Mouse (Mus musculus): ENCODE measurements at regions not wholly inside any gene's neighbourhood (a gene's known extent, or its start where the extent isn't known, plus 50 kb on each side); places are given as distances from the start of the nearest gene placed in this dataset.

- DNase-seq: no peak
Measured at GRCm38 (mm10) chr8:34546815-34547214, 435.3 kb upstream of the Gm10131 start.

DNA sequence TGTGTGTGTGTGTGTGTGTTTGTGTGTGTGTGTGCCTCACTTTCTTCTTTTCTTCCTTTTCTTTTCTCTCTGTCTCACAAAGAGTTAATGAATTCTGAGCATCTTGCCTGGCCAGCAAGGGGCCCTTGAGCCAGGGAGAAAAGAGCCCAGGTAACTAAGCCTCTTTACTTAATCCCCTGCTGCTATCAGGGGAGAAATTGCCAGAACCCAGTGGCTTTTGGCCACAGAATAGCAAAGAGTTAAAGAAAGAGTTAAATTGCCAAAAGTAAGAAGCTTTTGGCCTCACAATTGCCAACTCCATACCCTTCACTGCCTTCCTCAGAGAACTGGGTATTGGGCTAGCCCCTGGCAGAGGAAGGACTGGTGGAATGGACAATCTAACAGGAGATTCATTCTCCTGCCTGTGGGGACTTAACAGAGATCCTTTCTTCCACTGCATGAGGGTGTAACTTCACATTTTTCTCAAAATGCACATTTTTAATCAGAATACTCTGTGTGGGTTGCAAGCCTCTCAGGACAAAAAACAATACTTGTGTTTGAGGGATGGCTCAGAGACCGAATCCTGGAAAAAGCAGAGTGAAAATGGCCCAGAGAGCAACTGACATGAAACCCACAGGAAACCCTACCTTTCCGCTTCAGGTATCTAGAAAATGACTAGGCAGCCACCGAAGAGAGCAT, 431.0 kb upstream of the Gm10131 start:
- DNase-seq: peak in 1 of 2 experiments; percentile 62

DNA sequence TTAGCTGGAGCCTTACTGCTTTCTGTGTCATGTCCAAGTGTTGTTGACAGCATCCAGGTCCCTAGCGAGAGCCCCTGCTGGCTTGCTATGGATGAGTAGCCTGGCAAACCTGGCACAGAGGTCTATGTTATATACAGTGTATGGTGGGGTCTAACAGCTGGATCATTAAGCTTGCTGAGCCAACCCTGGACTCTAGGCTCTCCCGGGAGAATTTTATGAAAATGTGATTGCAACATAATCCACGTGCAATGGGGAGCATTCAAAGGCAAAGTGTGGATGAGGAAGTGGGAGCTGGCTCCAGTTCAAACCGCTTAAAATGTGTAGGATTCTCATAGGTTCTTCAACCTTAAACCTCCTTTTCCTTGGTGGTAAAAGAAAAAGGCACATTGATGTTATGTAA, 427.7 kb upstream of the Gm10131 start:
- peak in 1 of 2 experiments; percentile 8 for DNase-seq

- DNase-seq: no peak
Measured at GRCm38 (mm10) chr8:34535434-34535833, 423.9 kb upstream of the Gm10131 start.

GRCm38 (mm10) chr8:34533421-34533820, 421.9 kb upstream of the Gm10131 start:
- no peak for DNase-seq

- peak; percentile 77 to 82 for DNase-seq
Measured at GRCm38 (mm10) chr8:34530896-34531679, 419.6 kb upstream of the Gm10131 start.

- DNase-seq: no peak
Measured at GRCm38 (mm10) chr8:34530046-34530445, 418.5 kb upstream of the Gm10131 start.

- DNase-seq: peak in 1 of 2 experiments; percentile 27
Measured at GRCm38 (mm10) chr8:34529452-34529851, 417.9 kb upstream of the Gm10131 start.

- DNase-seq: no peak
Measured at GRCm38 (mm10) chr8:34528213-34528612, 416.7 kb upstream of the Gm10131 start.

DNA sequence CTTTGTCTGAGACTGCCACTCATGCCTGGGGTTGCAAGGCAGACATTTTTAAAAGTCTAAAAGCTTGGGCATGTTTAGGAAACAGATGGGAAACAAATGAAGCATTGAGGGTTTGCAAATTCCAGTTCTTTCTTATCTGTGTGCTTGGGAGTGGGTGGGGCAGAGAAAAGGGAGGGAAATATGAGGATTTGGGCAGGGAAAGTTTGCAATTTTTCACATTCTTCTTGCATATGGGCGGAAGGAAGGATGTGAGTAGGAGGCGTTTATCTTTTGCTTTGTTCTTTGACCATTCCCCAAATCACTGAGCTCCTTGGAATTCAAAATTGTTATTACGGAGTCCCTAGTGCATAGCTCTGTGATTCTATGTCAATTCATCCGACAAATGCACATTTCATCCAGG, 413.7 kb upstream of the Gm10131 start:
- no peak for DNase-seq

GRCm38 (mm10) chr8:34523849-34524248, 412.3 kb upstream of the Gm10131 start:
- no peak for DNase-seq

DNA sequence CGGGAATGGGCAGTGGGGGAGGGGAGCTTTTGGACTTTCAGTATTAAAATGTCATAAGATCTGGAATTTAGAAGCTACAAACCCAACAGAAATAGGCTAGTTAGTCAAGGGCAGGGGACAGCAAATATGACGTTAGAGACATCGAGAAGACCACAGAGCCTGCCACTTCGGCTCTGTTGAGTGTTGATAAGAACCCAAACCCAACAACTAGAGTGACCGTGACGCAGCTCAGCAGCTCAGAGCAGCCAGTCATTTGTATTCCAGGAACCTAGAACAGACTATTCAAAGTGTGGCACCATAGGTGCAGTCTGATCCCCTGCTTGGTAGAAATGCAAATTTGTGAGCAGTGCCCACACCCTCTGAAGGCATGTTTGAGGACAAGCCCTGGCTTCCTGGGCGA, 409.8 kb upstream of the Gm10131 start:
- DNase-seq: no peak

- no peak for DNase-seq
Measured at GRCm38 (mm10) chr8:34520664-34521063, 409.1 kb upstream of the Gm10131 start.

DNA sequence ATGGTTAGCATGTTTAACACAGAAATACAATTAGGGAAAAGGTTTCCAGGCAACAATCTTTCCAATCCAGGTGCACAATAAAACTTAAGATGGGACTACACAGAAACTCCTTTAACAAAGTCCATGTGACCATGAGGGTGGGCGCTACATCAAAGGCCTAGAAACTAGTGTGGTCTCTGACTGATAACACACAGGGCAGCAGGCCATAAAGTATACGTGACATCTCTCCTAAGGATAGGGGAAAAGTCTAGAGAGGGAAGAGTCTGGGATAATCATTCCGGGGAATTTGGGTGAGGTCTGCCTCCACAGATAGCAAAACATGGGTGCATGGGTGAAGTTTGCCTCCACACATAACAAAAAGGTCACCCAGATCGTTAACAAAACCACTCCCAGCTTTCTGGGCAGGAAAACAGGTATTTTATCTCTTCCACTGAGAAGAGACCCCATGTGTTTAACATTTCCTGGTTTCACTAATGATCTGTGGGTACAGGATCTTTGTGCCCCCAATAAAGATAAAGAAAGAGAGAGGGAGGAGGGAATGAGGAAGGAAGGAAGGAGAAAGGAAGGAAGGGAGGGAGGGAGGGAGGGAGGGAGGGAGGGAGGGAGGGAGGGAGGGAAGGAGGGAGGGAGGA, 402.0 kb upstream of the Gm10131 start:
- no peak for DNase-seq

- DNase-seq: no peak
Measured at GRCm38 (mm10) chr8:34505829-34506555, 394.5 kb upstream of the Gm10131 start.

GRCm38 (mm10) chr8:34505102-34505501, 393.6 kb upstream of the Gm10131 start:
- DNase-seq: no peak

GRCm38 (mm10) chr8:34502606-34503162, 391.1 kb upstream of the Gm10131 start:
- DNase-seq: no peak

GRCm38 (mm10) chr8:34499196-34499595, 387.7 kb upstream of the Gm10131 start:
- DNase-seq: no peak

DNA sequence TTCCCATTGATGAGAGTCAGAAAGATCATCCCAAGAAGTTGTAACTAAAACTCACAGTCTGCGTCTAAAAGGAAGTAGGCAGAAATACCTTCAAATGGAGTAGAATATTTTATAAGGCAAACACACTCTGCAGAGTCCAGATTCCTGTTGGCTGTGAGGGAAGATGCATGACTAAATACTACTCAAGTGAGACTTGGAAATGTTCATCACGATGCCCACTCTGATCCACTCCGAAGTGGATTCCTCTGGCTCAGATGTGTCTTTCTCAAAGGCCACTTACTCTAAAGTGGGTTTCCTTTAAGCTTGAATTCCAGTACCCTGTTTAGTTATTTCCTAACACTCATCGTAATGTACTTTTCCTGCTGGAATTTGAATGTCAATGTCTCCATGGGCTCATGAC, 385.2 kb upstream of the Gm10131 start:
- DNase-seq: no peak

GRCm38 (mm10) chr8:34495974-34496373, 384.4 kb upstream of the Gm10131 start:
- no peak for DNase-seq

DNA sequence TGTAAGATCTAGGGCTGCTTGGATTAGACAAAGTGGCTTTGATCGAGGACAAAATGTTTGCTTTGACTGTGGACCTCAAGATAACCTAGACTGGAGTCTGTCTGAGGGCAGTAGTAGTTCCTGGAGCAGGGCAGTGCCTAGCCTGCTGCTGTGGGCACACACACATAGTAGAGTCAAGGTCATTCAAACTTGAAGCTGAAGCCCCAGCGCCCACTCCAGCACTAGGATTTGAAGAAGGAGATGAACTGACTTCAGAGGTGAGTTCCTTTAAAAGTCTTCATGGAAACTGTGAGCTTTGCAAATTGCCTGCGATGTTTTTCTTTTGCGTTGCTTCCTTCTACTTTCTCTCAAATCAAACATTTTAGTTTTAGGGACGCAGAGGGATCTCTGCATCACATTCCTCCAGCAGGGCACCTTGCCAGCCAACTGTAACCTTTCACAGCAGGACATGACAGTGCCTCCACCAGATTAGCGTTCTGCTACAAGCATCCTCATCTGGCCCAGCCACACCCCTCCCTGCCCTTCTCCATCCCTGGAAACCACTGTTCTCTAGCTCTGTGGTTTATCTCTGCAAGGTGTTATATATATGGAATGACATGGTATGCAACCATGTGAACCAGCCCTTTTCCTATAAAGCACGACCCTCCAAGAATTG, 377.3 kb upstream of the Gm10131 start:
- peak; percentile 21 to 30 for DNase-seq

DNA sequence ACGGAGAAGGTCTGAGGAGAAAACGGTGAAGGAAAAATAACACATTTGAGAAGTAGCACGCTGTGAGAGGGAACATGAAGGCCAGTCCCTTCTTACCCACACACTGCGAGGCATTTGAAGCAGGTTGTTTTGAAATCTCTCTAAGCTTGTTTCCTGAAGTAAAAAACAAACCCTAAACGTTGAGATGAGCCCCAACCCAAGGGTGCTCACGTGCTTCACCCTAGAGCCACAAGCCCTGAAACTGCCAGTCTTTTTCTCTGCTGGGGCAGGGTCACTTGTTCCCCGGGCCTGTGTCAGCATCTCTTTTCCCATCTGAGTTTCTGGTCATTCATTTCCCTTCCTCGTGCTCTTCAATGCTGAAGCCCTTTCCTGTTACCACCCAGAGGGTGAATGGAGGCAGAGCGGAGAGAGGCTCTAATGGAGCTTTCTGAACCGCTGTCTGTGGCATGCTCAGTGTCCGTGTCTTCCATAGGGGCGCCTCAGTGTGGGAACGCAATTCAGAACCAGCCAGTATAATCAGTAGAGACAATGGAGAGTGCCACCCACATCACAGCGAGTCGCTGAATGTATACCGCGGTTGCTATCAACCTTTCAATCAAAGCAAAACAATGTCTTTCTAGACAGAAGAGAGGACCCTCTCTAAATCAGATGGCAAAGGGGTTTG, 375.0 kb upstream of the Gm10131 start:
- no peak for DNase-seq

Measured in cerebellum, postnatal 10 days (tissue).